Mouse (Mus musculus) hindbrain, embryonic 13.5 days (tissue): ENCODE measurements around the gene Plcb3. TPM values are rescaled to one million over a fixed set of nuclear protein-coding genes. Genes with fewer than 3 reads are reported as not detected.
A peak's percentile ranks its signal among the peaks of the same experiment; 100 is the strongest.

Source experiments
- ATAC-seq: fragments of 200-750 bp; cut with Nextera tagmentation; 2 replicates; pipeline ENCODE4 v1.8.0; 2017; ENCODE audit warnings: moderate TSS enrichment; ENCODE audit not compliant: low FRiP score
- H3K27ac ChIP-seq: fragments of 300-500 bp; sonication (generic); 2 replicates; pipeline ENCODE4 v1.5.1; 2015; ENCODE audit warnings: inconsistent platforms, mild to moderate bottlenecking, moderate library complexity
- H3K27me3 ChIP-seq: fragments of 300-500 bp; sonication (generic); 2 replicates; pipeline ENCODE4 v1.6.1; 2015; ENCODE audit warnings: mild to moderate bottlenecking, inconsistent platforms
- H3K36me3 ChIP-seq: fragments of 300-500 bp; sonication (generic); 2 replicates; pipeline ENCODE4 v1.6.1; 2015; ENCODE audit warnings: mild to moderate bottlenecking, inconsistent platforms
- H3K4me1 ChIP-seq: fragments of 300-500 bp; sonication (generic); replicated peaks from 2 replicates; pipeline ENCODE4 v1.6.1; 2015; ENCODE audit warnings: inconsistent platforms
- H3K4me2 ChIP-seq: fragments of 300-500 bp; sonication (generic); 2 replicates; pipeline ENCODE4 v1.6.1; 2015; ENCODE audit warnings: inconsistent platforms, mild to moderate bottlenecking, moderate library complexity
- H3K4me3 ChIP-seq: fragments of 300-500 bp; sonication (generic); 2 replicates; pipeline ENCODE4 v1.5.1; 2015; ENCODE audit warnings: mild to moderate bottlenecking, inconsistent platforms
- H3K9ac ChIP-seq: fragments of 300-500 bp; sonication (generic); 2 replicates; pipeline ENCODE4 v1.6.1; 2015; ENCODE audit warnings: mild to moderate bottlenecking, inconsistent platforms
- H3K9me3 ChIP-seq: fragments of 300-500 bp; sonication (generic); 2 replicates; pipeline ENCODE4 v1.6.1; 2016; ENCODE audit warnings: inconsistent platforms
- WGBS: fragments of 180-500 bp; shearing (Covaris S2); methylation state at CpG from one replicate; pipeline ENCODE4 v1.1.7; 2015; 5-methylcytosine and 5-hydroxymethylcytosine counted together
- polyA plus RNA-seq: library from polyadenylated mRNA; unstranded; fragments of >200 nt; fragmentation: Nextera tagmentation; extraction: Ambion mirVana; gene quantifications from 2 replicates; pipeline ENCODE4 v1.2.1, GENCODE M21; 2015

The Plcb3 gene
- polyA plus RNA-seq, 1 experiment from 2014 or later: 11.7 TPM

DNA sequence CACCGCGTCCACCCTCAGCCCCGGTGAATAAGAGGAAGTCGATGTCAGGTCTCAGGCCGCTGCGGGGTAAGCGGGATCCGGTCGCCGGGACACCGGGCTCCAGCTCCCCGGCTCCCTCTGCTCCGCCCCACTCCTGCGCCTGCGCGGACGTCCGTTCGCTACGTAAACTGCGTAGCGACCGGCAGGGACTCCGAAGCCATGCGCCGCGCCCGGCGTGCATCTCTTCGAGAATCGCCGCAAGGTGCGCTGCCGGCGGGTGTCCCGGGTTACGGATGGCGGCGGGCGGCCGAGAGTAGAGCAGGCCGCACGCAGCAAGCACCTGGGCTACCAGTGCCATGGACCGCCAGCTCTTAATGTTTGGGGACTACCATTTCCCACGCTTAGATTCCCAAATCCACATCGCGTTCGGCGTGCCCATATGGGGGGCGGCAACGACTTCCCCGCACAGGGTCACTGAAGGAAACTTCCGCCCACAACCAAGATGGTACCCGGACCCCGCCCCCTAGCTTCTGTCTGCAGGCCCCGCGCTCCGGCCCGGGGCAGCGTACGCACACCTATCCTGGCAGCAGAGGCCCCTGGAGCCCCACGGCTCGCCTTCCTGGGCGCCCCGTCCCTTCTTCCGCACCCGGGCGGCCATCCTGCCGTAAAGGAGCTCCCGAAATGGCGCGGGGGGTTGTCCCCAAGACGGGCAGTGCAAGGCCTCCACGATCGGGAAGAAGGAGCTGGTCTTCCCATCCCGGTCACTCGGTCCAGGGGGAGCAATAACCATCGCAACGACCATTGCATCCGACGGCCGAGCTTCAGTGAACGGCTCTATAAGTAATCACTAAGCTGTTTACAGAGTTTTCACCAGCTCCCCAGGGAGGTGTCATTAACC, 34.7 kb downstream of the Plcb3 start, which contains the start of gene Bad:
TSS of gene Bad (plus strand) at position 490 of the 877 bp plus-strand sequence.
- H3K36me3 ChIP-seq: peaks cover 19% of the 10 kb centered on the region
- peaks cover 10% of the 10 kb centered on the region; the same call in 1 of the 2 replicates for H3K27me3 ChIP-seq
- peak within 1 kb of the TSS; percentile 84 for H3K4me3 ChIP-seq
- peak within 1 kb of the TSS; percentile 98 for H3K4me2 ChIP-seq
- under 1% methylated on average over 83 of the region's 83 CpGs for WGBS
- peak within 1 kb of the TSS; percentile 97 for H3K27ac ChIP-seq
- peak; percentile 84 for ATAC-seq
- H3K4me1 ChIP-seq: peaks cover 47% of the 10 kb centered on the region
- H3K9me3 ChIP-seq: no peaks in the 10 kb centered on the region
- peak within 1 kb of the TSS; percentile 97 for H3K9ac ChIP-seq

DNA sequence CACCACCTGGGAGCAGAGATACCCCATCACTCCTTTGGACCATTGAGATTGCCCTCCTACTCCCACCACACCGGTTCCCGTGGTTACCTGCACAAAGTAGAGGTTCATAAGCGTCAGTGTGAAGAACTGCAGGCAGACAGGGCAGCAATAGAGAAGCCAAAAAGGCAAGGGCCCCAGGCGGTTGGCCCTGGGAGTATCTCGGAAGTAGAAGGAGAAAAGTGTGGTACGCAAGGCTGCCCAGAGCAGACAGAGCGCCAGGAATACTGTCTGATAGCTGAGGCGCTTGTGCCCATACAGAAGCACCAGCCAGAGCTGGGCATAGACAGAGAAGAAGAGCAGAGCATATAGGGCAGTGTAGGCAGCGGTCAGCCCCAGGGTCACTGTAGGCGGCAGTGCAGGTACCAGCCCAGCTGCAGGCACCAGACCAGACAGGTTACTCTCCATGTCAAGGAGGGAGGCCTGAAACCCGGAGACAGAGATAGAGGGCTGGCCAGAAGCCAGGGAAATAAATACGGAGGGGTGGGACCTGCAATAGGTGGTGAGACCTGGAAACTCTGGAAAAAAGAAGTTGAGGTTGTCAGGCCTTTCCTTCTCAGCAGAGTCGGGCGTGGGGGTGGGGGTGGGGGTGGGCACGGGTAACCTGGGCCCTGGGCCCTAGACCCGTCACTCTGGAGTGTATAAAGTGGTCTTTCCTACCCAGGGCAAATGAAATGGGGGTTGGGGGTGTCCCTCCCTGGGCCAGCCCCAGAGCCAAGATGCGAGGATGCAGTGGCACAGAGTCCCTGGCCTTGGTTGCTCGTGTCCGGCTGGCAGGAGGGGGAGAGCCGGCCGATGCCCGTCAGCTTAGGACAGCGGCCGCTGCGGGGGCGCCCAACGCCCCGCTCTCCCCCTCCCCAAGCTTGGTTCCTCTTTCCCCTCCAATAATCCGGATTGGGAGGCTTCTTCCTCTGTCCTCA, 35.6 kb downstream of the Plcb3 start:
- peak; percentile 30 for ATAC-seq

DNA sequence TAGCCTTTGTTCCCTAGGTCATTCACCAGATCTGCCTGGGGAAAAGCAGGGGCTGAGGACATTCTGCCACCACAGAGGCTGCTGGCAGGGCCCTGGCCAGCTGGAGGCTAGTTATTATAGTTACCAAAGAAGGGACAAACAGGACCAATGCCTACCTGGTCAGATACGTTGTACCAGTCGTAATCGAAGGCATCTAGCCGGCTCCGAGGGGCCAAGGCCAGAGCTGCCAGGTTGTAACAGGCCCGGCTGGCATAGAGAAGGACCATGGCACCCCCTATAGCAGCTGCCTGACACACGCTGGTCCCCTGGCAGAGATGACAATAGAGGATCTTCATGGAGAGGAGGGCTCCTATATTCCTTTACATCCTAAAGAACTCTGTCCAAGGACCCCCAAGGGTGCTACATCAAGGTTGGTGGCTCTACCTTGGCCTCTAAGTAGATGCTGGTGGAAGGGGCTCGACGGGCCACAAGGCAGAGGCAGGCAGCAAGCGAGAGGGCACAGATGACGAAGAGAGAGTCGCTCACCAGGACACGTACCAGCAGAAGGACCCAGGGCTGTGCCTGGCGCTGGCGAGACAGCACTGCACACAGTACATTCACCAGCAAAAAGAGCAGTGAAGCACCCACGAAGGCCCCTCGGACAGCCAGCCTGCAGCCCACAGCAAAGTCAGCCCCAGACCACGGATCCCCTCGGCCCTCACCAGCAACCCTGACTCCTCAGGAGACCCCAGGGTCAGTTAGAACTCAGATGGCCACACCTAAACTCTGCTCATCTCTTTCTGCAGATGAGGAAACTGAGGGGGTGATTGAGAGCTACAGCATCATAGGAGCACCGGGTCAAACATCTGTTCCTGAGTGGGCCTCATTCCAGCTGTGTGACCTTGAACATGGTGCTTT, 36.9 kb downstream of the Plcb3 start:
- peak overlapping the region; percentile 84 for H3K4me3 ChIP-seq
- H3K9ac ChIP-seq: peak overlapping the region; percentile 97
- H3K36me3 ChIP-seq: peaks cover 9% of the 10 kb centered on the region; the same call in 1 of the 2 replicates
- H3K4me1 ChIP-seq: peaks cover 49% of the 10 kb centered on the region
- H3K27ac ChIP-seq: no peak overlapping the region
- peak overlapping the region; percentile 98 for H3K4me2 ChIP-seq
- ATAC-seq: no peak
- H3K27me3 ChIP-seq: peaks cover 32% of the 10 kb centered on the region
- 93% methylated on average over 20 of the region's 20 CpGs for WGBS
- no peaks in the 10 kb centered on the region for H3K9me3 ChIP-seq

More for the DNA sequence above, 35.6 kb downstream of the Plcb3 start:
- Histone ChIP-seq H3K9me3 (no peaks in the 10 kb centered on the region), H3K9ac (peak overlapping the region; percentile 97), H3K4me1 (peaks cover 47% of the 10 kb centered on the region), H3K27ac (peak overlapping the region; percentile 97), H3K36me3 (peaks cover 18% of the 10 kb centered on the region), H3K4me3 (peak overlapping the region; percentile 84), H3K4me2 (peak overlapping the region; percentile 98), H3K27me3 (peaks cover 19% of the 10 kb centered on the region)
- WGBS: 20% methylated on average over 29 of the region's 29 CpGs

DNA sequence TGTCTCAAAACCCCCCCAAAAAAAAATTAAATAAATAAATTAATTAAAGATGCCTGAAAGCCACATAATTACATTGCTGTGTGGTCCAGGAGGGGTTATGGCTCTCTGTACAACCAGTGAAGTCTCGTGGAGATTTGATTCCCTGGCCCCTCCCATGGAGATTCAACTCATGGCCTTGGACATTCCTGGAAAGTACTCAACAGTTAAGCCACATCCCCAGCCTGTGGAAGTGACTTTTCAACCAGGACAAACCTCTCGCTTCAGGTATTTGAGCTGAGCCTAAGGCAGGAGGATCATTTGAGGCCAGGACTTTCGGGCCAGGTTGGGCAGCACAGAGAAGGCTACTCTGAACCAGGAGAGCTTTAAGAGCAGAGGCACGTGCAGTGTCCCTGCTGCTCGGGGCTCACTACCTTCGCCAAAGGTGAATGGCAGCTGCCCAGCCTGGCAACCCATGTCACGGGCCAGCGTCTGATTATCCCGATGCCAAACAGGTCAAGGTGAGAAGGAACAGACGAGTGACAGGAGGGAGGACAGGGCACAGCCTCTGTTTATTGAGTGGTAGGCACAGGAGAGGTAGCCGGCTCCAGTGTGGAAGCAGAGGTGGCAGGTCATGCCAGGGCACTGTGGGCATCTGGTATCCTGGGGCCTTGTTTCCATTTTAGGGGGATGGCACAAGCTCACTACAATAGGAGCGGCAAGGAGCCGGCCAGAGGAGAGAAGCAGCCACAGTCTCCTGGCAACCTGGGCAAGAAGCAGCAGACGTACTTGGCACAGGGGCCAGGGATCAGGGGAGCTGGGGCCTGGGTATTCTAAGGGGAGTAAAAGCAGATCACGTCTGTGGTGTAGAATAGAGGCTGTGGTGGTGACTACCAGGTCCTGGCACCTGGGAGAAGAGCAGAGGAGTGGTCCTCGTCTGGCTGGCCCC, 38.5 kb downstream of the Plcb3 start:
- H3K27ac ChIP-seq: no peak overlapping the region
- H3K27me3 ChIP-seq: peaks cover 47% of the 10 kb centered on the region
- peak overlapping the region; percentile 47; the same call in 1 of the 2 replicates for H3K9ac ChIP-seq
- no peak for ATAC-seq
- WGBS: 83% methylated on average over 16 of the region's 16 CpGs
- H3K4me1 ChIP-seq: peaks cover 57% of the 10 kb centered on the region
- 0 out of 2 replicates have a peak overlapping the region, but pooled peaks have one; percentile 98 for H3K4me2 ChIP-seq
- H3K4me3 ChIP-seq: no peak overlapping the region
- H3K9me3 ChIP-seq: no peaks in the 10 kb centered on the region
- H3K36me3 ChIP-seq: peaks cover 9% of the 10 kb centered on the region; the same call in 1 of the 2 replicates

DNA sequence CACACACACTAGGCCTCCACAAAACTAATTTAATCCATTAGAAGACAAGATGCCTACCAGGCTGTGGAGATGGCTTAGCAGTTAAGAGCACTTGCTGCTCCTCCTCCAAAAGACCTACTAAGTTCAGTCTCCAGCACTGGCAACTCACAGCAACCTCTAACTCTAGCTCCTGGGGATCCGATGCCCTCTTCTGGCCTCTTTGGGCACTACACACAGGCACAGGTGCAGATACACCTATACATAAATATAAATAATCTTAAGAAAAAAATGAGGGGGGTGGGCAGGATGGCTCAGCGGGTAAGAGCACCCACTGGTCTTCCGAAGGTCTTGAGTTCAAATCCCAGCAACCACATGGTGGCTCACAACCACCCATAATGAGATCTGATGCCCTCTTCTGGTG, 40.0 kb downstream of the Plcb3 start:
- H3K9me3 ChIP-seq: no peaks in the 10 kb centered on the region
- ATAC-seq: no peak
- H3K4me1 ChIP-seq: peaks cover 51% of the 10 kb centered on the region
- H3K27me3 ChIP-seq: peaks cover 62% of the 10 kb centered on the region
- WGBS: 24% methylated on average over 3 of the region's 3 CpGs
- no peak overlapping the region for H3K4me2 ChIP-seq
- no peak overlapping the region for H3K4me3 ChIP-seq
- H3K36me3 ChIP-seq: peaks cover 9% of the 10 kb centered on the region; the same call in 1 of the 2 replicates
- H3K27ac ChIP-seq: no peak overlapping the region
- no peak overlapping the region for H3K9ac ChIP-seq

DNA sequence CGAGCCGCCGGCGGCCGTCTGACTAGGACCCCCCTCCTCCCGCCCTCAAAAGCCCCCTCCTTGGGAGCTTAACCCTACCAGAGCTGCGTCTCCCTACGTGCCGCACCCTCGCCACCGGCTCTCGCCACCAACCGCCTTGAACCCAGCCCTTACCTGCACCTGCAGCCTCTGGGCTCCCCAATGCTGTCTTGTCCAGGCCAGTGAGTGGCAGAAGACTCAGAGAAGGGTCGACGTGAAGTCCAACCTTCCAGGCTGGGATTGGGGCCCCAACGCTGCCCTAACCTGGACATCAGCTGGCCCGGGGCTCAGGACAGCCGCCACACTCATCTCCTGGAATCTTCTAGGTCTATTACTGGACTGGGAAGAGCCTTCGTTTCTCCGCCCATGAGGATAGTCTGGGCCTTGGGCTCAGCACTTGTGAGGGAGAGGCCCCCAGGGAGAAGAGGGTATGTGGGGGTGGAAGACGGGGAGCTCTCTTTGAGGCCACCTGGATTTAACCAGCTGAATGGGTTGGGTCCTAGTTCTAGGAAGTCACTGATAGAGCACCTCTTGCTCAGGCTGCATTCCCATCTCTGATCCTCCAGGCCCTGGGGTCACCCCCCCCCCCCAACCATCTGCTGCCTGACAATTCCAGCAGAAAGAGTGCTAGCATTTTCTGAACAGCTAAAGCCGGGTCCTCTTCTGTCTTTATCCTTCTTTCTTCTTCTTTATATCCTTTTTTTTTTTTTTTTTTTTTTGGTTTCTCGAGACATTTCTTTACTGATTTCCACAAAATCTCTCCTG, 41.9 kb downstream of the Plcb3 start, which contains the start of gene Kcnk4:
TSS of gene Kcnk4 (minus strand) at position 321 of the 783 bp plus-strand sequence.
- H3K36me3 ChIP-seq: peaks cover 9% of the 10 kb centered on the region; the same call in 1 of the 2 replicates
- peaks cover 34% of the 10 kb centered on the region for H3K4me1 ChIP-seq
- H3K4me2 ChIP-seq: peak within 1 kb of the TSS; percentile 70
- no peaks in the 10 kb centered on the region for H3K9me3 ChIP-seq
- WGBS: 11% methylated on average over 23 of the region's 23 CpGs
- H3K27ac ChIP-seq: no peak within 1 kb of the TSS
- peaks cover 78% of the 10 kb centered on the region for H3K27me3 ChIP-seq
- peak within 1 kb of the TSS; percentile 72 for H3K9ac ChIP-seq
- H3K4me3 ChIP-seq: peak within 1 kb of the TSS; percentile 45
- ATAC-seq: peak; percentile 41

DNA sequence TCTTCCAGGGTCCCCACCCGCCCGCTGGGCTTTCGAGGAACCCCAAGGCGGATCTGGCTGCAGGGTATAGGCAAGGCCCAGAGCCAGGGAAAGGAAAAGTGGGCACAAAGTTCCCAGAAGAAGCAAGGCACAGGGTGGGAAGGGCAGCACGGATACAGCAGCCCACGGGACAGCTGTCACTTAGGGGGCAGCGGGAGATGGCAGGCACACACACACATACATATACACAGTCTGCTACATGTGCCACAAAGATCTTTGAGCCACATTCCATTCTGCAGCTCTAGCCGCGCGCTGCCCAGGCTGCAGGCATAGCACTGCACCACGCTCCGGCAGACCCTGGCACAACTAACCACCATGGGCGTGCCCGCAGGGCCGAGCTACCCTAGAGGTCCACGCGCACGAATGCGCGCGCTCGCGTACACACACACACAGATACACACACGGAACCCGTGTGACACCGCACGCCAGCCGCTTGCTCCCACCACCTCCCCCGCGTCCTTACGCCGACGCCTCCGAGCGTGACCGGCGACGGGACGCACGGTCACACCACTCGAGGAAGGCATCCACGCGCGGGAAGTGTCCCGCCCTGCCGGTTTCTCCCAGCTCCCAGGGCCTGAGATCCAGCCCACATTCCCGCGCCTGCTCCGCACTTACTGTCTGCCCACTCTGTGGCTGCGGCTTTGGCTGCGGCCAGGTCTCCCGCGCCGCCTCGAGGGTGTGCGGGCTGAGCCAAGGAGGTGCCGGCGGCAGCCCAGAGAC, 42.7 kb downstream of the Plcb3 start:
- Histone ChIP-seq H3K9me3 (no peaks in the 10 kb centered on the region), H3K4me2 (peak overlapping the region; percentile 70), H3K4me1 (peaks cover 26% of the 10 kb centered on the region), H3K36me3 (peaks cover 9% of the 10 kb centered on the region; the same call in 1 of the 2 replicates), H3K4me3 (peak overlapping the region; percentile 45), H3K27me3 (peaks cover 86% of the 10 kb centered on the region), H3K9ac (peak overlapping the region; percentile 72), H3K27ac (no peak overlapping the region)
- peak; percentile 78 for ATAC-seq
- 3% methylated on average over 58 of the region's 58 CpGs for WGBS

DNA sequence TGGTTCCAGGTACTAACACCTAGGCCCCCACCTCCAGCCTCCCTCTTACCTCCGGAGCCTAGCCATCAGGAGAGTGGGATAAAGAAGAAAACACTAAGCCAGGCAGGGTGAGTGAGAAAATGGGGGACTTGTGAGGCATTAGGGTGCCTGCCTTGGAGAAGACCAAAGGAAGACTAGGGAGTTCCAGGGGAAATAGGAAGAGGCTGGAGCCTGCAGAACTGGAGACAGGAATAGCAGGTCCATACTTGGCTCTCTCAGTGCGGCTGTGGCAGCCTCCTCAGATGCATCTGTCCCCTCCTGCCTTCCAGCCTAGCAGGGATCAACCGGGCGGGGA, 43.2 kb downstream of the Plcb3 start:
- peak overlapping the region; percentile 70 for H3K4me2 ChIP-seq
- peak overlapping the region; percentile 45 for H3K4me3 ChIP-seq
- H3K27me3 ChIP-seq: peaks cover 89% of the 10 kb centered on the region
- H3K9ac ChIP-seq: peak overlapping the region; percentile 72
- H3K4me1 ChIP-seq: peaks cover 23% of the 10 kb centered on the region
- no peak overlapping the region for H3K27ac ChIP-seq
- H3K36me3 ChIP-seq: peaks cover 4% of the 10 kb centered on the region; the same call in 1 of the 2 replicates
- no peaks in the 10 kb centered on the region for H3K9me3 ChIP-seq
- no peak for ATAC-seq
- WGBS: 17% methylated on average over 4 of the region's 4 CpGs

DNA sequence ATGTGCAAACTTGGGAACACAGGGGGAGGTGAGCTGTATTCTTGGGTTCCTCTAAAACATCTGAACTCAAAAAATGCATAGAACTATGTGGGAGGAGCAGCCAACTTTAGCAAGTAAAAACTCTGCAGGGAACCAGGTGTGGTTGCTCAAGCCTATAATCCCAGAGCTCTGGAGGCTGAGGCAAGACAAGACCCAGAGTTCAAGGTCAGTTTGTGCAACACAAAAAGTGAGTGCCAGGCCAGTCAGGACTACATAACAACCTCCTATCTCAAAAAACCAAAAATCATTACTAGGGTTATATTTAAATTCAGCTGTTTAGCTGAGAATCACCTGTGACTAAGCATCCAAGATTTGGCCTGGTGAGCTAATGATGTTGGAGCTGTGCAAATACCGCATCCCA, 44.3 kb downstream of the Plcb3 start:
- Histone ChIP-seq H3K4me3 (no peak overlapping the region), H3K27me3 (peaks cover 95% of the 10 kb centered on the region), H3K27ac (no peak overlapping the region), H3K9ac (no peak overlapping the region), H3K36me3 (no peaks in the 10 kb centered on the region), H3K4me1 (peaks cover 23% of the 10 kb centered on the region), H3K4me2 (no peak overlapping the region), H3K9me3 (no peaks in the 10 kb centered on the region)
- ATAC-seq: no peak
- WGBS: 35% methylated on average over 1 of the region's 1 CpGs
